Mouse (Mus musculus): Measurements from ENCODE around the gene Amd1. TPM values are rescaled to one million over a fixed set of nuclear protein-coding genes. Genes with fewer than 3 reads are reported as not detected.

Gene Amd1
- polyA plus RNA-seq, 1 experiment from 2014 or later, result 86.8 TPM

GRCm38 (mm10) chr10:40259542-40259941 lies 42.4 kb downstream of the Amd1 start:
- peaks cover 21% of the 10 kb centered on the region for H3K4me1 ChIP-seq
- H3K4me3 ChIP-seq, result no peak overlapping the region
- 15% methylated on average over 8 of the region's 8 CpGs for WGBS
- DNase-seq (ENCODE audit: low spot score), result peak; percentile 29
- no peaks in the 10 kb centered on the region for H3K27me3 ChIP-seq (replicated peaks; ENCODE audit: low read depth, poor library complexity, severe bottlenecking)
- peaks cover 10% of the 10 kb centered on the region for H3K36me3 ChIP-seq (replicated peaks)
- H3K9me3 ChIP-seq, result no peaks in the 10 kb centered on the region
- no peak overlapping the region for H3K27ac ChIP-seq (replicated peaks)

GRCm38 (mm10) chr10:40258976-40259375 lies 43.0 kb downstream of the Amd1 start:
- Histone ChIP-seq H3K36me3 (replicated peaks) (peaks cover 16% of the 10 kb centered on the region), H3K4me1 (peaks cover 21% of the 10 kb centered on the region), H3K4me3 (peak overlapping the region; percentile 85; the same call in 1 of the 2 replicates), H3K27ac (replicated peaks) (no peak overlapping the region), H3K27me3 (replicated peaks; ENCODE audit: low read depth, poor library complexity, severe bottlenecking) (no peaks in the 10 kb centered on the region), H3K9me3 (no peaks in the 10 kb centered on the region)
- no peak for DNase-seq (ENCODE audit: low spot score)
- 9% methylated on average over 5 of the region's 5 CpGs for WGBS

DNA sequence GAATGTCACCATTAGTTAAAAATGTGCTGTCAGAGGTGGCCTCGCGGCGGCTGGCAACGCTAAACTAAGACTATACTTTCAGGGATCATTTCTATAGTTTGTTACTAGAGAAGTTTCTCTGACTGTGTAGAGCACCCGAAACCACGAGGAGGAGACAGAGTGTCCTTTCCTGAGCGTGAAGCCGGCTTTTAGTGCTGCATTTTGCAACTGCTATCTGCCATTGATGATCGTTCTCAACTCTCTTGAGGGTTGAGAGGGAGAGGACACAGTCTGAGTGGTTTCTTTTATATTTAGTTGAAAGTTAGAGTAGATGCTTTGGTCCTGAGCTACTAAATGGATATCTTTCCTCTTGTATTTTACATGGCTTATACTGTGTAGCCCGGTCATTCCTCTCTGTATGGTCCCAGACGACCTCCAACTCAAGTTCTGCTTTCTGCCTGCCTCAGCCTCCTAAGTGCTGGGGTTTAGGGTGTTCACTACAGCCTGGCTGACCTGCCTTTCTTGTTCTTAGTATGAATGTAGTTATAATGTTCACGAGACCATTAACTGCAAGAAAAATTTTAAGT lies 43.5 kb downstream of the Amd1 start:
- no peaks in the 10 kb centered on the region for H3K9me3 ChIP-seq
- H3K27me3 ChIP-seq (replicated peaks; ENCODE audit: low read depth, poor library complexity, severe bottlenecking), result no peaks in the 10 kb centered on the region
- H3K4me1 ChIP-seq, result peaks cover 21% of the 10 kb centered on the region
- H3K36me3 ChIP-seq (replicated peaks), result peaks cover 21% of the 10 kb centered on the region
- peak; percentile 89 for DNase-seq (ENCODE audit: low spot score)
- 1% methylated on average over 12 of the region's 12 CpGs for WGBS
- peak overlapping the region; percentile 98 for H3K27ac ChIP-seq (replicated peaks)
- peak overlapping the region; percentile 85 for H3K4me3 ChIP-seq

- peak; percentile 95 for DNase-seq (ENCODE audit: low spot score)
- Histone ChIP-seq H3K27ac (replicated peaks) (peak within 1 kb of the TSS; percentile 98), H3K4me1 (peaks cover 21% of the 10 kb centered on the region), H3K4me3 (peak within 1 kb of the TSS; percentile 85), H3K9me3 (no peaks in the 10 kb centered on the region), H3K36me3 (replicated peaks) (peaks cover 29% of the 10 kb centered on the region), H3K27me3 (replicated peaks; ENCODE audit: low read depth, poor library complexity, severe bottlenecking) (no peaks in the 10 kb centered on the region)
- WGBS, result under 1% methylated on average over 43 of the region's 43 CpGs
These were observed 44.4 kb downstream of the Amd1 start, which contains the start of gene Gtf3c6 for GRCm38 (mm10) chr10:40257414-40258255. Gene Gtf3c6 (minus strand): TSS chr10:40258108.

DNA sequence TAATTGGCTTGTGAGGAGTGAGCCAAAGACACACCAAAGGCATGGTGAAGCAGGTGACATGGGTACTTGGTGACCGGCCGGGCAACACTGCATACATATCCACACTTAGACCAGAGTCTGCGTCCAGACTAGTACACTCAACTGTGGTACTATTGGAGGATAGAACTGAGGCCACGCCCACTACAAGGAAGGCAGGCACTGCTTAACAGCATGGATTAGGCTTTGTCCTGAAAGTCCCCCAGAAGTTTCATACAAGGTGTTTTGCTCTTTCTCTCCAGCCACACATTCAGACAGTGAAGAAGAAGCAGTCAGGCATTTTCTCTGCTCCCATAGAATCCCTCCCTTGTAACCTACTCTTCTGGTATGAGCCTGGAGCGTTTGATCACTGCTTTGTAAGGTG lies 45.3 kb downstream of the Amd1 start:
- no peaks in the 10 kb centered on the region for H3K9me3 ChIP-seq
- H3K36me3 ChIP-seq (replicated peaks), result peaks cover 38% of the 10 kb centered on the region
- peak; percentile 75 for DNase-seq (ENCODE audit: low spot score)
- 8% methylated on average over 5 of the region's 5 CpGs for WGBS
- H3K27me3 ChIP-seq (replicated peaks; ENCODE audit: low read depth, poor library complexity, severe bottlenecking), result no peaks in the 10 kb centered on the region
- peak overlapping the region; percentile 98 for H3K27ac ChIP-seq (replicated peaks)
- H3K4me1 ChIP-seq, result peaks cover 21% of the 10 kb centered on the region
- peak overlapping the region; percentile 85 for H3K4me3 ChIP-seq

DNA sequence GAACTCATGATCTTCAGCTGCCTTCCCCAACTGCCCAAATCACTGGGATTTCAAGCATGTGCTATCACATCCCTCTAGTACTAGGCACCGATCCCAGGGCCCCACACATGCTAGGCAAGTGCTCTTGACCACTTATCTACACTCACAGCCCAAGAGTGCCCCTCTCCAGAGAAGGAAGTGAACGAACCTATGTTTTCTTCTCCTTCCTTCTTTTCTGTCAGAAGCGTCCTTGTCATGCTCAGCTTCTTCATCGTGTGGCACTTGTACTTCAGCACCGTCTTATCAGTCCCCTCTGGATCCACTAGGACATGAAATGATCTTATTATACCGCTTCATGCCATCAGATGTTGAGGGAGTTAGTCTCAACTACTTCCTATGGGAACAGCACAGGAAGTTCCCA lies 51.0 kb downstream of the Amd1 start:
- no peaks in the 10 kb centered on the region for H3K27me3 ChIP-seq (replicated peaks; ENCODE audit: low read depth, poor library complexity, severe bottlenecking)
- H3K4me3 ChIP-seq, result no peak overlapping the region
- no peak overlapping the region for H3K27ac ChIP-seq (replicated peaks)
- peaks cover 6% of the 10 kb centered on the region for H3K4me1 ChIP-seq
- peaks cover 83% of the 10 kb centered on the region for H3K36me3 ChIP-seq (replicated peaks)
- no peak for DNase-seq (ENCODE audit: low spot score)
- WGBS, result 91% methylated on average over 6 of the region's 6 CpGs
- no peaks in the 10 kb centered on the region for H3K9me3 ChIP-seq

DNA sequence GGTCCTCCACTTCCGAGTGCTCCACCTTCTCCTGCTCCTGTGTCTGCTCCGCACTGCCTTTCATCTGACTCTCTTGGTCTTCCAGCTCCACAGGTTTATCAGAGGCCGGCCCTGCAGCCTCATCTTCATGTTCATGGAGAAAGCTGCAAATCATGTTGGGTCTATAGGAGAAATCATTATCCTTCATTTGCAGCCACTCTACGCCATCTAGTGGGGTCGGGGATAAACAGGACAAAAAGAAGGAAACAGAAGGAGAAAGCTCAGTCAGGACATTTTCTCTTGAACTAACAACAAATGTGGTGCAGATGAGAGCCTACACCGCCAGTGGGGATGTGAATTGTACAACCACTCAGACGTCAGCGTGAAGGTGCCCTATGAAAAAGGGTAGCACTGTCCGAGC lies 52.4 kb downstream of the Amd1 start:
- H3K4me1 ChIP-seq, result peaks cover 12% of the 10 kb centered on the region
- no peaks in the 10 kb centered on the region for H3K27me3 ChIP-seq (replicated peaks; ENCODE audit: low read depth, poor library complexity, severe bottlenecking)
- 89% methylated on average over 9 of the region's 9 CpGs for WGBS
- no peak overlapping the region for H3K4me3 ChIP-seq
- no peak overlapping the region for H3K27ac ChIP-seq (replicated peaks)
- H3K9me3 ChIP-seq, result no peaks in the 10 kb centered on the region
- DNase-seq (ENCODE audit: low spot score), result no peak
- H3K36me3 ChIP-seq (replicated peaks), result peaks cover 73% of the 10 kb centered on the region

GRCm38 (mm10) chr10:40247166-40247716 lies 54.7 kb downstream of the Amd1 start:
- no peaks in the 10 kb centered on the region for H3K27me3 ChIP-seq (replicated peaks; ENCODE audit: low read depth, poor library complexity, severe bottlenecking)
- WGBS, result 38% methylated on average over 11 of the region's 11 CpGs
- H3K27ac ChIP-seq (replicated peaks), result peak overlapping the region; percentile 85
- DNase-seq (ENCODE audit: low spot score), result no peak
- peaks cover 71% of the 10 kb centered on the region for H3K36me3 ChIP-seq (replicated peaks)
- H3K4me3 ChIP-seq, result peak overlapping the region; percentile 78
- H3K9me3 ChIP-seq, result no peaks in the 10 kb centered on the region
- peaks cover 12% of the 10 kb centered on the region for H3K4me1 ChIP-seq

DNA sequence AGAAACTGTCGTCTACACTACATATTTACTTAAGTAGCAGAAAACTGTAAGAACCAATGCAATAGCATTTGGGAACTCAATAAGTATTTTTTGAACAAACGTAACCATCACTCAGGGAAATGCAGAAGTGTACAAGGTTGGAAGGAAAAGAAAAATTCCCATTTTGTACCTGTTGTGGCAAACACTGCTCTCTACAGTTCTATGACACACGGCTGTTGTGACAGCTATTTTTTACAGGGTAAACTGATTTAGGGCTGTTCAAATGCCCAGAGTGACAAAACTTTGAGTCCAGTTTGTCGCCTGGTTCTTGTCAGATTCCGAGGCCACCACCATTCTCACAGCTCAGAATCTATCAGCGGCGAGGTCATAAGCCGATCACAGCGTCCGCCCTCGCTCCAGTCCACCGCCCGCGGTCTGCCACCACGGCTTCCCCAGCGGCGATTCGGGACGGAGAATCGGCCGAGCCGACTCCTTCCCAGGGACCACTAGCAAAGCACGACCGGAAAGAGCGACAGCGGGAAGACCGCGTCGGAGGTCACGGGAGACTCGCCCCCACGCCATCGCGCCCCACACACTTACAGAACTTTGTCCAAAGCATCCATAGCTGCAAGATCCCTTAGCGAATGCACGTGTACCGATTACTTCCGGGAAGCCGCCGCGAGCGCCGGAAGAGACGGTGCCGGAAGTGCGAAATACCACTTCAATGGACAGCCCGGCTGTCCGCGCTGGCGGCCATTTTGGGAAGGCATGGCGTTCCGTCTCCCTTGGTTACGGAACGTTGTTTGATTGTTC lies 55.4 kb downstream of the Amd1 start, which contains the start of gene Rpf2:
Rpf2 (minus strand) TSS at position 663 of the 792 bp plus-strand sequence.
- WGBS, result under 1% methylated on average over 54 of the region's 54 CpGs
- DNase-seq (ENCODE audit: low spot score), result peak; percentile 92
- H3K4me1 ChIP-seq, result peaks cover 12% of the 10 kb centered on the region
- peaks cover 71% of the 10 kb centered on the region for H3K36me3 ChIP-seq (replicated peaks)
- H3K27ac ChIP-seq (replicated peaks), result peak within 1 kb of the TSS; percentile 85
- no peaks in the 10 kb centered on the region for H3K9me3 ChIP-seq
- H3K27me3 ChIP-seq (replicated peaks; ENCODE audit: low read depth, poor library complexity, severe bottlenecking), result no peaks in the 10 kb centered on the region
- H3K4me3 ChIP-seq, result peak within 1 kb of the TSS; percentile 78

GRCm38 (mm10) chr10:40237826-40238225 lies 64.2 kb downstream of the Amd1 start:
- H3K4me3 ChIP-seq, result no peak overlapping the region
- no peaks in the 10 kb centered on the region for H3K4me1 ChIP-seq
- H3K27ac ChIP-seq (replicated peaks), result no peak overlapping the region
- no peaks in the 10 kb centered on the region for H3K9me3 ChIP-seq
- H3K27me3 ChIP-seq (replicated peaks; ENCODE audit: low read depth, poor library complexity, severe bottlenecking), result no peaks in the 10 kb centered on the region
- DNase-seq (ENCODE audit: low spot score), result no peak
- H3K36me3 ChIP-seq (replicated peaks), result peaks cover 95% of the 10 kb centered on the region
- 94% methylated on average over 5 of the region's 5 CpGs for WGBS
